Mouse (Mus musculus) stomach, postnatal 0 days (tissue): ENCODE measurements around the gene Ehbp1. TPM values are rescaled to one million over a fixed set of nuclear protein-coding genes. Genes with fewer than 3 reads are reported as not detected.

Experiments
- ATAC-seq: fragments of 200-750 bp; cut with Nextera tagmentation; 2 replicates; pipeline ENCODE4 v1.8.0; 2017; ENCODE audit not compliant: low FRiP score, low TSS enrichment
- DNase-seq: peaks from one replicate; pipeline ENCODE4 v3.0.0-alpha.2; 2016; ENCODE audit warnings: low spot score
- H3K27ac ChIP-seq: fragments of 300-500 bp; sonication (generic); replicated peaks from 2 replicates; pipeline ENCODE4 v1.5.1; 2014; ENCODE audit warnings: mild to moderate bottlenecking, control low read depth
- H3K27me3 ChIP-seq: fragments of 300-500 bp; sonication (generic); 2 replicates; pipeline ENCODE4 v1.6.1; 2014; ENCODE audit warnings: low read length; ENCODE audit not compliant: control insufficient read depth, insufficient read depth
- H3K36me3 ChIP-seq: fragments of 300-500 bp; sonication (generic); 2 replicates; pipeline ENCODE4 v1.6.1; 2014; ENCODE audit warnings: low read length, mixed read lengths; ENCODE audit not compliant: control insufficient read depth, insufficient read depth
- H3K4me1 ChIP-seq: fragments of 300-500 bp; sonication (generic); replicated peaks from 2 replicates; pipeline ENCODE4 v1.6.1; 2014; ENCODE audit warnings: antibody characterized with exemption; ENCODE audit not compliant: control insufficient read depth, insufficient read depth
- H3K4me2 ChIP-seq: fragments of 300-500 bp; sonication (generic); replicated peaks from 2 replicates; pipeline ENCODE4 v1.6.1; 2014; ENCODE audit warnings: low read depth, mild to moderate bottlenecking, control low read depth, moderate library complexity
- H3K4me3 ChIP-seq: fragments of 300-500 bp; sonication (generic); 2 replicates; pipeline ENCODE4 v1.5.1; 2014; ENCODE audit warnings: low read depth, low read length, control low read depth
- H3K9ac ChIP-seq: fragments of 300-500 bp; sonication (generic); 2 replicates; pipeline ENCODE4 v1.6.1; 2014; ENCODE audit warnings: mild to moderate bottlenecking, low read length, control low read depth, mixed read lengths
- H3K9me3 ChIP-seq: fragments of 300-500 bp; sonication (generic); 2 replicates; pipeline ENCODE4 v1.6.1; 2016; ENCODE audit warnings: low read length; ENCODE audit not compliant: control insufficient read depth
- CTCF ChIP-seq: IDR thresholded peaks from 2 replicates; pipeline ENCODE4 v1.5.1; 2016; ENCODE audit warnings: antibody characterized with exemption, low read depth, mild to moderate bottlenecking, moderate library complexity
- EP300 ChIP-seq: optimal IDR thresholded peaks from 2 replicates; pipeline ENCODE3; 2016; ENCODE audit warnings: antibody characterized with exemption
- WGBS: fragments of 180-500 bp; shearing (Covaris S2); extraction: QIAGEN DNeasy Blood & Tissue Kit; methylation state at CpG from one replicate; pipeline ENCODE4 v1.1.7; 2014; 5-methylcytosine and 5-hydroxymethylcytosine counted together
- polyA plus RNA-seq: library from polyadenylated mRNA; unstranded; fragments of >200 nt; fragmentation: Nextera tagmentation; extraction: Ambion mirVana; gene quantifications from 2 replicates; pipeline ENCODE4 v1.2.1, GENCODE M21; 2015

The Ehbp1 gene
- polyA plus RNA-seq, 1 experiment from 2014 or later = 3.8 TPM

GRCm38 (mm10) chr11:21996661-21997560 lies 345.2 kb downstream of the Ehbp1 start:
- Histone ChIP-seq H3K4me2 (peak overlapping the region; percentile 37), H3K9ac (no peak overlapping the region), H3K27me3 (peaks cover 11% of the 10 kb centered on the region), H3K36me3 (no peaks in the 10 kb centered on the region), H3K9me3 (no peaks in the 10 kb centered on the region), H3K4me1 (peaks cover under 1% of the 10 kb centered on the region; the same call in 1 of the 2 replicates), H3K4me3 (peak overlapping the region; percentile 32), H3K27ac (no peak overlapping the region)
- DNase-seq (peak; percentile 19), ATAC-seq (no peak)
- under 1% methylated on average over 61 of the region's 63 CpGs for WGBS
- TF ChIP-seq EP300 = no peak
- TF ChIP-seq CTCF = no peak

GRCm38 (mm10) chr11:21996325-21996647 lies 345.8 kb downstream of the Ehbp1 start:
- Histone ChIP-seq H3K27me3 (peaks cover 12% of the 10 kb centered on the region), H3K9ac (no peak overlapping the region), H3K36me3 (no peaks in the 10 kb centered on the region), H3K9me3 (no peaks in the 10 kb centered on the region), H3K4me2 (peak overlapping the region; percentile 37; the same call in 1 of the 2 replicates), H3K27ac (no peak overlapping the region), H3K4me3 (peak overlapping the region; percentile 32), H3K4me1 (no peaks in the 10 kb centered on the region; the same call in 1 of the 2 replicates)
- no peak for TF ChIP-seq EP300
- no peak for TF ChIP-seq CTCF
- WGBS = 1% methylated on average over 13 of the region's 13 CpGs
- DNase-seq = no peak
- ATAC-seq = 0 out of 2 replicates have a peak, but pooled peaks have one; percentile 22

- Histone ChIP-seq H3K27ac (no peak overlapping the region), H3K9ac (no peak overlapping the region), H3K4me2 (no peak overlapping the region), H3K9me3 (no peaks in the 10 kb centered on the region), H3K27me3 (peaks cover 16% of the 10 kb centered on the region), H3K36me3 (no peaks in the 10 kb centered on the region), H3K4me3 (no peak overlapping the region), H3K4me1 (no peaks in the 10 kb centered on the region; the same call in 1 of the 2 replicates)
- TF ChIP-seq EP300 (no peak), CTCF (no peak)
- no peak for DNase-seq
- ATAC-seq = no peak
- WGBS = 5% methylated on average over 27 of the region's 27 CpGs
Observed at GRCm38 (mm10) chr11:21995534-21996324, 346.4 kb downstream of the Ehbp1 start.

- WGBS = 4% methylated on average over 34 of the region's 34 CpGs
- Histone ChIP-seq H3K4me2 (no peak overlapping the region), H3K9ac (no peak overlapping the region), H3K27ac (no peak overlapping the region), H3K9me3 (no peaks in the 10 kb centered on the region), H3K36me3 (no peaks in the 10 kb centered on the region), H3K4me1 (no peaks in the 10 kb centered on the region; the same call in 1 of the 2 replicates), H3K4me3 (no peak overlapping the region), H3K27me3 (peaks cover 19% of the 10 kb centered on the region)
- no peak for TF ChIP-seq CTCF
- TF ChIP-seq EP300 = no peak
- ATAC-seq (no peak), DNase-seq (no peak)
Observed at GRCm38 (mm10) chr11:21994377-21995370, 347.4 kb downstream of the Ehbp1 start.

- H3K4me3 ChIP-seq = 0 out of 2 replicates have a peak overlapping the region, but pooled peaks have one; percentile 8
- 3% methylated on average over 39 of the region's 47 CpGs for WGBS
Observed at GRCm38 (mm10) chr11:21993597-21994376, 348.3 kb downstream of the Ehbp1 start.

More at GRCm38 (mm10) chr11:21993597-21994376, 348.3 kb downstream of the Ehbp1 start:
- H3K27me3 ChIP-seq = peaks cover 19% of the 10 kb centered on the region
- no peak overlapping the region for H3K27ac ChIP-seq
- H3K4me1 ChIP-seq = no peaks in the 10 kb centered on the region; the same call in 1 of the 2 replicates
- H3K9ac ChIP-seq = no peak overlapping the region
- H3K36me3 ChIP-seq = no peaks in the 10 kb centered on the region
- no peaks in the 10 kb centered on the region for H3K9me3 ChIP-seq
- peak; percentile 50 for DNase-seq
- no peak overlapping the region for H3K4me2 ChIP-seq
- ATAC-seq = no peak; the same call in 1 of the 2 replicates
- no peak for TF ChIP-seq CTCF
